Mouse (Mus musculus) MEL (cell line): Measurements from ENCODE around the gene Renbp.

Experiments
- ETS1 ChIP-seq: IDR thresholded peaks from 2 replicates; pipeline ENCODE4 v1.6.1; 2012; ENCODE audit warnings: low read depth, mild to moderate bottlenecking, inconsistent platforms, low read length, improper control_type of control experiment, moderate library complexity
- GATA1 ChIP-seq: IDR thresholded peaks from 2 replicates; pipeline ENCODE4 v1.6.1; 2011; ENCODE audit warnings: low read depth, low read length, improper control_type of control experiment
- POLR2A ChIP-seq, 2 experiments: IDR thresholded peaks; 2 replicates each; pipeline ENCODE4 v1.6.1; 2011 to 2012; ENCODE audit warnings: low read length in 2 of 2, mild to moderate bottlenecking in 2 of 2, control low read depth in 1 of 2, improper control_type of control experiment in 1 of 2, low read depth in 1 of 2, moderate library complexity in 1 of 2; ENCODE audit not compliant: control insufficient read depth in 1 of 2, insufficient read depth in 1 of 2, poor library complexity in 1 of 2
- POLR2AphosphoS5 ChIP-seq: IDR thresholded peaks from 2 replicates; pipeline ENCODE4 v1.6.1; 2012; ENCODE audit warnings: low read depth, borderline replicate concordance, mild to moderate bottlenecking, inconsistent platforms, low read length, moderate library complexity, mixed read lengths

DNA sequence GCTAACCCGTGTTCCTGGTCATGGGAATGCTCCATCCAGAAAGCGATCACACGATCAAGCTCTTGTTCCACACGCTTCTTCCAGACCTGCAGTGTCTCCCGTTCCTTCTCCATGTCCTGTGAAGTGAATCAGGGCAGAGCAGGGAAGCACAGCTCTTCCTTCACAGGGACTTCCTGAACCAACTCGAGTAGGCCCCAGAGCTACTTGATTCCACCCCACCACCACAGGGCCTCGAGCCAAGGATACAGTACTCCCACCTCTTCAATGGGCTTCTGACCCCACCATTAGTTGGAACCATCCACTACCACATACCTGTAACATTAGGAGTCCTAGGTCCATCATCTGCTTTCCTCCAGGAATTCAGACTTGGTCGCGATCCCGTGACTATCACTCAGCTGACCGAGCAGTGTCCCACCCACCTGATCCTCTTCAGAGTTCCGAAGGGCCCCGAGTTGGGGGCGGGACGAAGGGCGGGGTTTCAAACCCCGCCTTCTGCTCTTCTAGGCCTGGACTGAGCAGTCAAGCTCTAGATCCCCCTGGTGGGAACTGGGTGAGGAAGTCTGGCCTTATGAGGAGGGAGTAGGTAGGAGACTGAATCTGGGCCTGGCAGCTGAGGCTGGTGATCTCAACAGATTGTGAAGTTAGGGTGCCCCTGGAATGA lies at the start of gene Renbp:
- TF ChIP-seq GATA1 (no peak), POLR2A (IDR thresholded peaks at IDR 0.05; ENCODE audit: control insufficient read depth in 1 of 2, insufficient read depth in 1 of 2, low read depth in 1 of 2, low read length in 2 of 2, poor library complexity in 1 of 2) (peak in 1 of 2 experiments; percentile 55; a peak in 2 of 4 replicates), POLR2AphosphoS5 (no peak), ETS1 (peak; percentile 42; the same call in 1 of the 2 replicates)
